Comparison of ENCODE assay signal across 8 mouse cellular contexts in genomic region chr8:120599504-120599903, GRCm38 (mm10). TPM values are rescaled to one million over a fixed set of nuclear protein-coding genes. Genes with fewer than 3 reads are reported as not detected.
DNase-seq lines count a peak whose midpoint lies in the region.

No protein-coding gene starts in this region.

- DNase-seq in CD8-positive naive resting alpha-beta T cell, adult 2 months (ENCODE audit: low read depth in 2 of 2, low spot score in 2 of 2): peak; percentile 72 to 73
- peak; percentile 74 for DNase-seq in MN1 (ENCODE audit: low spot score)
- DNase-seq in cerebellum, adult 9-11 months: peak; percentile 75
- peak; percentile 46 to 72 for DNase-seq in gastrocnemius, adult 8-10 months (ENCODE audit: low spot score in 2 of 2)
- peak; percentile 65 to 85 for DNase-seq in layer of hippocampus, adult 8-10 months (ENCODE audit: low spot score in 2 of 2)
- DNase-seq in lung, postnatal 14 days: peak; percentile 91
- peak; percentile 63 for DNase-seq in spleen, adult 12 weeks (ENCODE audit: low spot score)
- DNase-seq in yolk sac, embryonic 10.5 days (ENCODE audit: low spot score): no peak

RNA-seq across cellular contexts. Expression of gene Gins2, which starts 10.4 kb away (rescaled TPM):
- under 1 TPM in 3 of 4 experiments, not detected in 1; 0.09 to 0.43 (median 0.36) TPM for total RNA-seq in gastrocnemius, adult 8-10 months (2022)
- 1 to 10 TPM; 2.4 to 4.8 (median 2.8) TPM for total RNA-seq in layer of hippocampus, adult 8-10 months (2022)

RNA-seq across cellular contexts. Expression of gene 1190005I06Rik, which starts 47.9 kb away (rescaled TPM):
- 1 to 10 TPM in 2 of 4 experiments, under 1 TPM in 1, not detected in 1; 0.89 to 1.1 (median 1.1) TPM for total RNA-seq in gastrocnemius, adult 8-10 months (2022)
- total RNA-seq in layer of hippocampus, adult 8-10 months (2022): 10 to 100 TPM in 3 of 4 experiments, 1 to 10 TPM in 1; 8.4 to 16.2 (median 14.1) TPM

Comparison
In these comparisons a context has a peak if more than half of its experiments do, and no peak if none do; other contexts are left out.
1. RNA of gene 1190005I06Rik, which starts 47.9 kb away (total RNA-seq): 8.4 to 16.2 TPM in layer of hippocampus, adult 8-10 months; 0.89 to 1.1 TPM in gastrocnemius, adult 8-10 months; every median in the first group is over 4 times any median in the second.